Mouse (Mus musculus) left cerebral cortex, adult 2 months (tissue): ENCODE measurements around the gene Dlgap4. TPM values are rescaled to one million over a fixed set of nuclear protein-coding genes. Genes with fewer than 3 reads are reported as not detected.
"Not testable (repeated sequence)": the region's sequence is repeated elsewhere in the genome, so short reads cannot be mapped to it uniquely, and the experiment has no call there.

Experiments used
- DNase-seq, 2 experiments: peaks; one replicate each; pipeline ENCODE4 v3.0.0; 2021 to 2022; ENCODE audit warnings: low spot score in 2 of 2, mixed read lengths in 1 of 2; ENCODE audit errors: extremely low spot score in 1 of 2
- H3K27ac ChIP-seq: fragments of 200-600 bp; 2 replicates; pipeline ENCODE4 v1.8.1; 2022
- H3K4me3 ChIP-seq: fragments of 200-600 bp; 2 replicates; pipeline ENCODE4 v1.8.1; 2022
- CTCF ChIP-seq: fragments of 200-600 bp; IDR thresholded peaks from 2 replicates; pipeline ENCODE4 v1.8.1; 2022; ENCODE audit warnings: antibody characterized with exemption, mild to moderate bottlenecking, moderate library complexity
- intact Hi-C: fragments of 180-260 bp; cut with DNase I; formaldehyde crosslinking; loops from one replicate; pipeline ENCODE4 v1.15.1; 2025
- total RNA-seq, 2 experiments: library from RNA; stranded (reverse); gene quantifications; 2 replicates each; pipeline ENCODE4 v1.2.3; 2021

The Dlgap4 gene
- total RNA-seq, 2 experiments from 2014 or later, result 248 to 254 TPM

DNA sequence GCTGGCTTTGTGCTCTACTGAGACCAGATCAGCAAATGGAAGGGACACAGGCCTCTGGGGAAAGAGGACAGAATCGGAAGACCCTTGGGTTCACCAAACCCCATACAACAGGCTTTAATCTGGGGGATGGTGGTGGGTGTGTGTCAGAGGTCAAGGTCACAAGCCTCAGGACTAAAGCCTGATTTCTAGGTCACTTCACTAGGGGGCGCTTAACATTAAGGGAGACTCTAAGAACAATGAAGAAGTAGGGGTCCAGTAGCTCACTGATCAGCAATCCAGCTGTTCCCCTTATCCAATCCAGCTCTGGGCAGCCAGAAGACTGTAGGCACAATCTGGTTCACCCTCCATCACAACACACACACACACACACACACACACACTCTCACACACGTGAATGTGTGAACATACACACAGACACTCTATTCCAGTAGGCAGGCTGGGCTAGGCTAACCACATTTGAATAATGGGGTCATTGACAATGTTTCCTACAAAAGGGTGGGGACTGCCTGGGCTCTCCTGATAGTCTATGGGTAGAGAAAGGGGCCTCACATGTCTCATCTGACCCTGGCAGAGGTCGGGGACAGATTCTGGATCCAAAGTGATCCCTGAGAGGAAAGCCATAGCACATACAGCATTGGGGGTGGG lies 168.5 kb downstream of the Dlgap4 start:
- intact Hi-C loops, result loop anchor here (10.0 kb wide), 2 partner anchors 243 to 313 kb away; no protein-coding TSS in a partner anchor

DNA sequence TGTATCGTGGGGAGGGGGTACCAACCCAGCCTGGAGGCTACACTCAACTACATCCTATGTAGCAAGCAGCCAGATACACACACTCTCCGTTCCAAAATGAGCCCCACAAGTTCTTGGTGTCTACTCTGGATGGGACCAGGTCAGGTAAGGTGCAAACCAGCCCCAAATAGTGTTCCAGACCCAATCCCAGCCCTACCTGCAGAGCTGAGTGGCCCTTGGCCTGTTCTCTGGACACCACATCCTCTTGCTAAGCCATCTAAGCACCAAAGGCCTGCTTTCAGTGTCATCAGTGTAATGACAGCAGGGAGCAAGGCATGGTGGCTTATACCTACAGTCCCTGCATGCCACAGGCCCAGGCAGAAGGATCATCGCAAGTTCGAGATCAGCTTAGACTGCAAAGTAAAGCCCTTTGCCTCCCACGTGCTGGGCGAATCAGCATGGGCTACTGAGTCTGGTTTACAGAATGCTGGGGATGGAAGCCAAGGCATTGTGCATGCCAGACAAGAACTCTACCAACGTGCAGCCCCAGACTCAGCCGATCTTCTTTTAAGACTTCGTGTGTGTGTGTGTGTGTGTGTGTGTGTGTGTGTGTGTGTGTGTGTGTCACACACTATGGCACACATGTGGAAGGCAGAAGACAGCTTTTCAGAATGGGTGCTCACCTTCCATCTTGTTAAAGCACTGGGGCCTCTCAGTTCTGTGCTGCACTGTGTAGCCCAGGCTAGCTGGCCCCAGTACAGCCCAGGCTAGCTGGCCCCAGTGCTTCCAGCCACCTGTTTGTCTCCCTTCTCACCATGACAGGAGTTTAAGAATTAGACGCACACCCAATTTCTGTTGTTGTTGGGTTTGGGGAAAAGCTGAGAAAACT lies 169.2 kb downstream of the Dlgap4 start:
- TF ChIP-seq CTCF, result no peak
- H3K4me3 ChIP-seq, result no peak overlapping the region
- no peak overlapping the region for H3K27ac ChIP-seq
- DNase-seq, result no peak
- intact Hi-C loops, result loop anchor here (10.0 kb wide), 2 partner anchors 242 to 312 kb away; no protein-coding TSS in a partner anchor

More for the DNA sequence above, 168.5 kb downstream of the Dlgap4 start:
- no peak for DNase-seq
- TF ChIP-seq CTCF, result no peak; the same call in 1 of the 2 replicates
- Histone ChIP-seq H3K27ac (no peak overlapping the region), H3K4me3 (no peak overlapping the region)

DNA sequence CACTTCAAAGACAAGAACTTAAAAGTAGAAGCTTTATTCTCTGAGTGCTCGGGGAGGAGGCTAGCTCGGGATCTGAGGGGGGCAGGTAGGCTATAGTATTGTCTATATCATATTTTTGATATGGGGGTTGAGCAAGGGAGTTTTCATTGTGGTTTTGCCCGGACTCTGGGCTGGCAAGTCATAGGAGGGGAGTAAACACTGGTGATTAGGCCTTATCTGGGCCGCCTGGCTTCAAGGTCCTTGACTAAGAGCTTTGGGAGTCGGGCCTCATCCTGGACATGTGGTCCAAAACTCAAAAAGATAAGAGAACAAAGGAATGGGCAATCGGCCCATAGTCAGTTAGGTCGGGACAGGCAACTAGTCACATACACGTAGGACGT lies 169.8 kb downstream of the Dlgap4 start:
- H3K4me3 ChIP-seq, result no peak overlapping the region
- H3K27ac ChIP-seq, result no peak overlapping the region
- intact Hi-C loops, result loop anchor here (10.0 kb wide), 2 partner anchors 241 to 311 kb away; no protein-coding TSS in a partner anchor
- TF ChIP-seq CTCF, result no peak
- DNase-seq, result no peak

DNA sequence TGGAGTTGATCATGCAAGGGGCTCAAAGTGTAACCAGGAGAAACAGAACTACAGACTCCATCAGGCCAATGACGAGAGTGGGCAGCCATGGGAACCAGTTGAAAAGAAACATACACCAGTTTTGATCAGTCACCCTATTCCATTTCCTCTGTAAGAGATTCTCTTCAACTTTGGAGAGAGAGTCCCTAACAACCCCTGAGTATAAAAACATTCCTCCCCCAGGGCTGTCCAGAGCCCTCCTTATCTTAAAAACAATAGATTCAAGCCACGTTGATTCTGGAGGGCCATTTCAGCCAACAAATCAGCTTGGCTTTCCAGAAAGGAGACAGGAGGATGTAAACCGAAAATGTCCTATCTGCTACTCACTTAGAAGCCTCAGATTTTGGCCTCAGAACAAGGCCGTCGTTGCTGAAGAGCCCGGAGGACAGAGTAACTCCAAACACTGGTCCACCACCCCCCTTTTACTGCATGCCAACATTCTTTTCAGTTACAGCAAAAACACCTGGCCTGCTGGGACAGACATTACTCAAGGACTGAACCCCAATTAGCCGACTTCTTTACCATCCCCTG lies 170.6 kb downstream of the Dlgap4 start:
- Histone ChIP-seq H3K4me3 (no peak overlapping the region), H3K27ac (no peak overlapping the region)
- DNase-seq, result no peak
- no peak for TF ChIP-seq CTCF
- intact Hi-C loops, result loop anchor here (10.0 kb wide), 2 partner anchors 241 to 311 kb away; no protein-coding TSS in a partner anchor

DNA sequence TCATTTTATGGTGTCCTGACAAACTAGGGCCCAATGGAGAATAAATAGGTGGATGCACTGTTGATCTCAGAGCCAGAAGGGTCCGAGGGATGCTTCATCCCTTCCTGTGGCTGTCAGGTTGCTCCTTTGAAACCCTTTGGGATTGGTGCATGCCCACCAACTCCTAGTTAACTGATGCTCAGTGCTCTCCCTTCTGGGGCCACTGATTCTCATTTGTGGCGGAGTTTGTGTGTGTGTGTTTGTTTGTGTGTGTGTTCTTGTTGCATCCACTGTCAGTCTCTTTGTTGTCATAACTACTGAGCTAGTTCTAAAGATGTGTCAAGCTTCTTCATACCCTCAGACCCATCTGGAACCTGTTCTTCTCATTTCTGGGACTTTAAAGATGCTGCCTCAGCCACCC lies 171.4 kb downstream of the Dlgap4 start:
- Histone ChIP-seq H3K4me3 (no peak overlapping the region), H3K27ac (no peak overlapping the region)
- no peak for DNase-seq
- TF ChIP-seq CTCF, result no peak
- intact Hi-C loops, result loop anchor here (5.0 to 10.0 kb wide), 3 partner anchors 47 to 310 kb away; no protein-coding TSS in a partner anchor

DNA sequence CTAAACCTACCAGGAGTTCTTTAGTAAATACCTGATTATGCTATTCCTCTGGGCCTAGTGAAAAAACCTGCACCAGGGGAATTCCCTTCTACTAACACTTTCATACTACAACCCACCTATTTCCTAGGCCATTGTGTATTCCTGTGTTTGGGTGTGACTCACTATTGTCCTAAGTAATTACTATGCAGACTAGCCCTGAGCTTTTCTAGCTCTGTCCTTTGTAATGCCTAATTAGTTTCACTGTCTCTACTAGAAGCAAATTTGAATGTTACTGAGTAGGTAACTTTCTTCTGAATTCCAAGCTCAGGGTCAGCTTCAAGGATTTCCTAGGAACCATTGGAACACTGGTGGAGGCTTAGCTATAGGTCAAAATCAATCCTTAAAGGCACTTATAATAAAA lies 172.9 kb downstream of the Dlgap4 start:
- H3K4me3 ChIP-seq, DNase-seq, H3K27ac ChIP-seq: not testable (repeated sequence)
- intact Hi-C loops, result loop anchor here (5.0 to 10.0 kb wide), 3 partner anchors 46 to 308 kb away; no protein-coding TSS in a partner anchor

DNA sequence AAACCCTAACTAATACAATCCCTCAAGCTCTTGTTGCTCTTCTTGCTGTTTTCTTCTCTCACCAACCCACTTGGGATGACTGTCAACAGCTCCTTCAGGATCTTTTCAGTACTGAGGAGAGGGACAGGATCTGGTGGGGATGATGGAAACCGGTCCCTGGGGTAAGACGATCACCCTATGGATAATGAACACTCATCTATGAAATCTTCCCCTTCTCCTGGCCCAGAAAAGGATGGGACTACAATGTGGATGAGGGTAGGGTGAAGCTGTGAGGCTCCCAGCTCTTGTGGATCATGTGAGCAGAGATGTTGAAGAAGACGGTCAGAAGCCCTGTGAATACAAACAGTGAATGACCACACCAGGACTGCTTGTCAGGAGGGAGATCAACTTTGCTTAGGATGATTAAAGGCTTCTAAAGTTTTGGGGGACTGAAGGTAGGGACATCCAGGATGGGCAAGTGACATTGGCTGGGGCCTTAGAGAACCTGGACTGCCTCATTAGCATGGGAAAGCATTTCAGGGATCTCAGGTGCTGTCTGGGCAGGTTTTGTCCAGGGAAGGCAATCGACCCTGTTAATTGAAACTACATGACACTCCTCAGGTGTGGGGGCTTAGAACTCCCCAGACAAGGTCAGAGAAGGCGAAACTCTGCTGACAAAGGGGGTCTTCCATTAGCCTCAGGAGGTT lies 173.7 kb downstream of the Dlgap4 start:
- no peak overlapping the region for H3K4me3 ChIP-seq
- no peak overlapping the region for H3K27ac ChIP-seq
- DNase-seq, result no peak
- no peak for TF ChIP-seq CTCF
- intact Hi-C loops, result loop anchor here (5.0 to 10.0 kb wide), 3 partner anchors 45 to 308 kb away; no protein-coding TSS in a partner anchor

DNA sequence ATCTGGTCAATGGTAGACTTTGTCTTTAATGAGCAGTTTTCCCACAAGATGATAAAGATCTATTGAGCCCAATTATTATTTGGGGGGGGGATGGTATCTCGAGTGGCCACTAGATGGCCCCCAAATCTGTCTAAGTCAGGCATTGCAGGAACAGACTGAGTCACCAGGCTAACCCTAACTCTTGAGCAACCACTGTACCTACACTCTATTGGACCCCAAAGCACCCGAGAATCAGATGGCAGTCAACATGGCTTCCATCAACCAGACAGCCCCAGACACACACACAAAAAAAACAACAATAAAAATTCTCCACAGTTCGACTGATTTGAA lies 174.2 kb downstream of the Dlgap4 start:
- peak; percentile 46 for TF ChIP-seq CTCF
- DNase-seq, result no peak
- intact Hi-C loops, result loop anchor here (5.0 to 10.0 kb wide), 3 partner anchors 45 to 307 kb away; no protein-coding TSS in a partner anchor
- H3K27ac ChIP-seq, result no peak overlapping the region
- H3K4me3 ChIP-seq, result no peak overlapping the region

DNA sequence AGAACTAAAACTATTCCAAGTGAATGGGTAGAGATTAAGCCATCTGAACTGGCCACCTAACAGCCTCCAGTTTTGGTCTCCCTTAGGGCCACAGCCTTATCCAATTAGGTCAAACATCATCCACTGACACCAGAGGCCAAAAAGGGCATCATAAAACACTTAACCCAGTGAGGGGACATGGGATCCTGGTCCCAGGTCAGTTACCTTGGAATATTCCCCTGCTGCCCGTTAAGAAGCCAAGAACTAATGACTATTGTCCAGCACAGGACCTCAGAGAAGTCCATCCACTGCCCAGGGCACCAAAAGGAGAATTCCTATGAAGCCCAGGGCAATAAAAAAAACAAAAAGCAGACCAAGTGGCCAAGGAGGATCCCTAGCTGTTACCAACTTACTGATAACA lies 175.3 kb downstream of the Dlgap4 start:
- no peak for TF ChIP-seq CTCF
- H3K4me3 ChIP-seq, result no peak overlapping the region
- DNase-seq, result no peak
- H3K27ac ChIP-seq, result no peak overlapping the region
- intact Hi-C loops, result loop anchor here (5.0 to 10.0 kb wide), 3 partner anchors 43 to 306 kb away; no protein-coding TSS in a partner anchor

DNA sequence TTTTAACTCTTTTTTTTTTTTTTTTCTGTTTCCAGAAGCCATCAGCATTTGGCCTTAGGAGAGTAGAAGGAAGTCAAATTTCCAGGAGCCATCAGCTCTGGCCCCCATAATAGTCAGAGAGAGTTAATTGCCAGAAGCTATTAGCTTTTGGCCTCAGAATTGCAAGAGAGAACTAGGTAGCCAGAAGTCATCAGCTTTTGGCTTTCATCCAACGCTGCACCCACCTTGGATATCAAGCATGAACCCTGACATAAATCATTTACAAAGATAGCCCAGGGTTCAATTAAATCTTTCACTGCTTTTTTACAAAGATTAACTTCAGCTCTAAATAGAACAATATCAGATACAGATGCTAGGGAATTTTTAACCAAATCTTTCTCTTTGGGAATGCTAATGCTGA lies 185.0 kb downstream of the Dlgap4 start:
- no peak for DNase-seq
- no peak overlapping the region for H3K27ac ChIP-seq
- TF ChIP-seq CTCF, result no peak
- H3K4me3 ChIP-seq, result no peak overlapping the region
- intact Hi-C loops, result no loop called here

DNA sequence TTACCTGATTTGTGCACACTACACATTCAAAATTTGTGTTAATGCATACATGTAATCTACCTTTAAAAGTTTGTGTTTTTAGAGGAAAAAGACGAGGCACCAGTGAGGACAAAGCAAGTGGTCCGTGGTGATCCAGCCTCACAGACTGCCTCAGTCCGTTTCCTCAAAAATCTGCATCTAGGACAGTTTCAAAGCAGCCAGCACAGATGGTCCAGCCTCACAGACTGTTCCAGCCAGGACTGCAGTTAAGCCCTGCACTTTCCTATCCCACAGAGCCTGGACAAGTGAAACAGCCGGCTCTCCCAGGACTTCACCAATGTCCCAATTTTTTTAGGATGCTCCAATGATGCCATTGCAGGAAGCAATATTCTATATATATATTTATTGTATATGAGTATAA lies 187.5 kb downstream of the Dlgap4 start:
- intact Hi-C loops, result loop anchor here (10.0 kb wide), 2 partner anchors 234 to 304 kb away; no protein-coding TSS in a partner anchor

DNA sequence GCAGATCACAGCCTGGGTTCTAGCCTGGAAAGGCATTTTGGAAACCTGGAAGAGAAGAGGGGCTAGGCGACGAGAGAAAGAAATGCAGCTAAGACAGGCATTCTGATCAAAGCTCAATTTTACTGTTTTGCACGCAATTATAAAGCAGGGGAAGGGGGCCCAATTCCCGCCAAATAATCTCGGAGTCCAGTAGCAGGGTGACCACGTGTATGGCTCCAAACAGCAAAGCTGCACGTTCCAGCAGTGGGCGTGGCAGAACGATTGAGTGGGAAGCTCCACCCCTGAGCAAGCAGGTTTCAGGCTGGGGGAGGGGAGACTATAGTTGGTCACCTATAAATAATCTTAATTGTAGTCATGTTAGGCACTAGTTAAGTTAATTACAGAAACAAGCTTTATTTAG lies 188.6 kb downstream of the Dlgap4 start:
- not testable (repeated sequence) for H3K4me3 ChIP-seq, DNase-seq, H3K27ac ChIP-seq
- intact Hi-C loops, result loop anchor here (10.0 kb wide), 2 partner anchors 233 to 303 kb away; no protein-coding TSS in a partner anchor

More for the DNA sequence above, 187.5 kb downstream of the Dlgap4 start:
- Histone ChIP-seq H3K27ac (no peak overlapping the region), H3K4me3 (no peak overlapping the region)
- no peak for TF ChIP-seq CTCF
- DNase-seq, result no peak
